Mouse (Mus musculus): ENCODE data around the gene AC192777.2. TPM values are rescaled to one million over a fixed set of nuclear protein-coding genes. Genes with fewer than 3 reads are reported as not detected.
"Not testable (repeated sequence)": the region's sequence is repeated elsewhere in the genome, so short reads cannot be mapped to it uniquely, and the experiment has no call there.

AC192777.2 gene
- not detected in 2 replicates for polyA plus RNA-seq (2014; fragmentation: Nextera tagmentation; extraction: Ambion mirVana)

GRCm38 (mm10) chr17:40095150-40095549 is at the start of gene AC192777.2:
TSS of gene AC192777.2 (plus strand) at chr17:40095450.
- not testable (repeated sequence) for H3K9me3 ChIP-seq (ENCODE audit: control insufficient read depth, low read length); ATAC-seq (ENCODE audit: low read depth)

DNA sequence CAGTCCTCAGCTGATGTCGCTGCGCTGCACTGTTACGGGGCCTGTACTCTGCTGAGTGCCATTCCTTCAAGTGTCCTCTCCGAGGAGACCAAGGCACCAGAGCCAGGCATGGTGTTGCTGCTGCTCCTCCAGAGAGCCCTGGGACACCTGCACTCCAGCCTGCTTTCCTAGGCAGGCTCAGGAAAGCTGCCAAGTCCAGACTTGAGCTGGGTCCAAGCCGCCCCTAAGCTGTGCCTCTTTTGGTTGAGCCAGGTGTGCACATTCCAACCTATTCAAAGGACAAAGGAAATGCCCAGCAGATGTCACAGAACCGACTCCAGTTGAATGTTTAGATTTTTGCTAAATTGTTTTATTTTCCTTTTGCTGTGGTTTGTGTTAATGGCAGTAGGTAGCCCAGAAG is 20.9 kb downstream of the AC192777.2 start:
- 95% methylated on average over 6 of the region's 6 CpGs for WGBS
- not testable (repeated sequence) for H3K9ac ChIP-seq (replicated peaks; ENCODE audit: low read depth, low read length); H3K27me3 ChIP-seq (ENCODE audit: control insufficient read depth, insufficient read depth, low read length); H3K27ac ChIP-seq (ENCODE audit: low read depth, low read length); H3K4me3 ChIP-seq (ENCODE audit: low read depth, low read length); H3K9me3 ChIP-seq (ENCODE audit: control insufficient read depth, low read length); H3K4me2 ChIP-seq (ENCODE audit: low read depth, low read length); H3K36me3 ChIP-seq (ENCODE audit: control insufficient read depth, insufficient read depth, low read length); ATAC-seq (ENCODE audit: low read depth); H3K4me1 ChIP-seq (ENCODE audit: control insufficient read depth, insufficient read depth, low read length)

More at GRCm38 (mm10) chr17:40095150-40095549, at the start of gene AC192777.2:
- H3K27me3 ChIP-seq (ENCODE audit: control insufficient read depth, insufficient read depth, low read length); H3K4me3 ChIP-seq (ENCODE audit: low read depth, low read length); H3K36me3 ChIP-seq (ENCODE audit: control insufficient read depth, insufficient read depth, low read length); H3K27ac ChIP-seq (ENCODE audit: low read depth, low read length); H3K9ac ChIP-seq (replicated peaks; ENCODE audit: low read depth, low read length); H3K4me1 ChIP-seq (ENCODE audit: control insufficient read depth, insufficient read depth, low read length); H3K4me2 ChIP-seq (ENCODE audit: low read depth, low read length): not testable (repeated sequence)
- 94% methylated on average over 1 of the region's 1 CpGs for WGBS

GRCm38 (mm10) chr17:40116877-40117276 is 21.6 kb downstream of the AC192777.2 start:
- not testable (repeated sequence) for H3K36me3 ChIP-seq (ENCODE audit: control insufficient read depth, insufficient read depth, low read length); H3K27me3 ChIP-seq (ENCODE audit: control insufficient read depth, insufficient read depth, low read length); ATAC-seq (ENCODE audit: low read depth); H3K27ac ChIP-seq (ENCODE audit: low read depth, low read length); H3K4me2 ChIP-seq (ENCODE audit: low read depth, low read length); H3K4me3 ChIP-seq (ENCODE audit: low read depth, low read length); H3K9me3 ChIP-seq (ENCODE audit: control insufficient read depth, low read length); H3K4me1 ChIP-seq (ENCODE audit: control insufficient read depth, insufficient read depth, low read length); H3K9ac ChIP-seq (replicated peaks; ENCODE audit: low read depth, low read length)
- 72% methylated on average over 4 of the region's 4 CpGs for WGBS

Small RNA genes lying within 50 kb of the gene (microRNA-seq; reads per million reads assigned to microRNA genes)
- not detected for gene Gm26376

Other genes starting within 250 kb of the AC192777.2 start
- gene Esp38, start 144.9 kb upstream of the AC192777.2 start, polyA plus RNA-seq (2014; fragmentation: Nextera tagmentation; extraction: Ambion mirVana) = not detected in 2 replicates
- not detected in 2 replicates for gene Pgk2, start 113.2 kb downstream of the AC192777.2 start, polyA plus RNA-seq (2014; fragmentation: Nextera tagmentation; extraction: Ambion mirVana)
- gene Crisp3, start 146.8 kb downstream of the AC192777.2 start, polyA plus RNA-seq (2014; fragmentation: Nextera tagmentation; extraction: Ambion mirVana) = not detected in 2 replicates
- gene Crisp1, start 223.8 kb downstream of the AC192777.2 start, polyA plus RNA-seq (2014; fragmentation: Nextera tagmentation; extraction: Ambion mirVana) = not detected in 2 replicates